Mouse (Mus musculus) adrenal gland, adult 2 months (tissue): ENCODE results near the gene Mef2d. TPM values are rescaled to one million over a fixed set of nuclear protein-coding genes. Genes with fewer than 3 reads are reported as not detected.

ENCODE experiments used
- DNase-seq: peaks from one replicate; pipeline ENCODE4 v3.0.0; 2021
- long read RNA-seq: library from polyadenylated mRNA; stranded (forward); transcript quantifications from one replicate; pipeline ENCODE4 v2.0.0, GENCODE M21; 2021
- polyA plus RNA-seq: library from polyadenylated mRNA; depleted of rRNA; stranded (reverse); fragments of >200 nt; gene quantifications from 2 replicates; pipeline ENCODE4 v1.2.3, GENCODE M21; 2012; rRNA removed
- total RNA-seq, 2 experiments: library from RNA; stranded (reverse); gene quantifications; 2 replicates each; pipeline ENCODE4 v1.2.3; 2021

The Mef2d gene
- total RNA-seq (100 to 1,000 TPM in 1 of 2 experiments, 10 to 100 TPM in 1; 78.4 to 114 TPM), polyA plus RNA-seq (173 and 185 TPM in 2 replicates)
- long read RNA-seq, full-length matches to known transcripts: 16 of 47 reads
- long read RNA-seq, partial matches to known transcripts: 7 of 47 reads
- long read RNA-seq, other reads (novel, unspliced or antisense): 24 of 47 reads

DNA sequence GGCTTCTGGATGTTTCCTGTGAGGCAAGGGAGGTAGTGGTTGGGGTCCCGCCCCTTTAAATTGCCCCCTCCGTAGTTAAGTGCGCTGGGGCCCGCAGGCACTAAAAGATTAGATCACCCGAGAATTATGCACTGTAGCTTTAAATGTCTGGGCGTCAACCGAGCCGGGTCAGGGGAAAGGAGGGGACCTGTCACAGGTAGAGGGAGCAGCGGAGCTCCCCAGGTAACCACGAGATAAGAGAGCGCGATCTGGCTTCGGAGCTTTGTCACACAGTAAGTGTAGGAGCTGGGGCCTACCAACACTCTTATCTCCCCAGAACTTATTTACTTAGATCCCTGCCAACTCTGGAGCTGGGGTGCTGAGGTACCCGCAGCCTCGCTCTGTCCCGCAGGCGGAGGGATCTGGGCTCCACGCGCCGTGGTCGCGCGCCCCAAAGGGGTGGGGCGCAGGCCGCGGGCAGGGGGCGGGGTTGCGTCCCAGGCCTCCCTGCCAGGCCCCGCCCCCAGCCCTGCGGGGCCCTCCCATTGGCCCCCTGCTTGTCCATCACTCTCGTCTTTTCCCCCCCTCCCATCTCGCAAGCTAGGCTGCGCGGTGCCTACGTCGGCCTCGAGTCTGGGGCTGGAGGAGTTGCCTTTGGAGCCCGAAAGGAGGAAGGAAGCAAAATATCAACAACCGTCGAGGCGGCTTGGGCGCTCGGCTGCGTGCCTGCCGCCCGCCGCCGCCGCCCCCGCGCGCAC lies at the start of gene Mef2d:
Mef2d (plus strand) TSS at position 586 of the 737 bp plus-strand sequence.
- DNase-seq: peak; percentile 98

DNA sequence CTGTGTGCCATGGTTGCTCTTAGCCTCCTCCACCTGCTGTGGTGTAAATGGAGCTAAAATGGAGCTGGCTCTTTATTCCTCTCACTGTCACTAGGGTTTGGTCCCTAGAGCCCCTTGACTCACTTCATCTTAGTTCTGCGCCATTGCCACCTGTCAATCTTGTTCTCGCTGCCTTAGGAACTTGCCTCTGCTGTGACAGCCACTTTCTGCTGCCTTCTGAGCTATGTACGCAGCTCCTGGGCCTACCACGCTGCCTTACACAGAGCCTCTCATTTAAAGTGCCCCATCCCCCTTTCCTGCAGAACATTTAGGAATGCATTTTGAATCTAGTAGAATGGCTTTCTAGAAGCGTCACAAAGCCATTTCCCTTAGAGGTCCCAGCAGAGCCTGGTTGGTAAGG lies 48.0 kb upstream of the Mef2d start:
- DNase-seq: no peak

DNA sequence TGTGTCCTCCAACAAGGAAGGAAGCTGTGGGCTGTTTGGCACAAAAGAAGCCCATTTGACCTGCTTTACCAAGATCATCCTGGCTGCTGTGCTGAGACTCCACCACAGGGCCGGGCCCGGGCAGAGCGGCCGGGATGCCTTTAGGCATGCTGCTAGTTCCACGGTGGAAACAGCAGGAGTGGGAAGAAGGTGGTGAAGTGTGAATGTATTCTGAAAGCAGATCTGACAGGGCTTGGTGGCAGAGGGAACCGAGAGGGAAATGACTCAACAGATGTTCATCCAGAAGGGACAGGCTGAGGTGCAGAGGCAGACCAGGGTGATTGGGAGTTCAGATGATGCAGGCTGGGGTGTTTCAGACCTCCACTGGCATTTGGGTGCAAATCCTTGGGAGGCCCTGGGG lies 44.5 kb upstream of the Mef2d start:
- DNase-seq: no peak

DNA sequence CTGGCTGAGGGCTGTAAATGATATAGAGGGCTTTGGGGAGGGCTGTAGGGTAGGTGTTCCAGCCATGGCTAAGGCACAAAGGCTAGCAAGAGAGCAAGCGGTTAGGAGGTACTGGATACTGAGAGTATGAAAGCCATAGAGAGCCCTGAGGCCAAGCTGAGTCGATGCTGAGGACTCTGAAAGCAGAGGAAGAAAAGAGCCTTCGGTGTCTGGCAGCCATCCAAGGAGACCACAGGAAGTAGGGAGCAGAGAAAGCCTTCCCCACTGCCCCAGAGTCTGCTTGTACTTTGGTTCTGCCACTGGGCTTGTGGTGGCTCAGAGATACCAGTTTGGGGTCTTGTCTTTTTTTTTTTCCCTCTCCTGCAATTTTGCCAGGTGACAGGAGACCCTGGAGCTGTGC lies 41.9 kb upstream of the Mef2d start:
- no peak for DNase-seq

DNA sequence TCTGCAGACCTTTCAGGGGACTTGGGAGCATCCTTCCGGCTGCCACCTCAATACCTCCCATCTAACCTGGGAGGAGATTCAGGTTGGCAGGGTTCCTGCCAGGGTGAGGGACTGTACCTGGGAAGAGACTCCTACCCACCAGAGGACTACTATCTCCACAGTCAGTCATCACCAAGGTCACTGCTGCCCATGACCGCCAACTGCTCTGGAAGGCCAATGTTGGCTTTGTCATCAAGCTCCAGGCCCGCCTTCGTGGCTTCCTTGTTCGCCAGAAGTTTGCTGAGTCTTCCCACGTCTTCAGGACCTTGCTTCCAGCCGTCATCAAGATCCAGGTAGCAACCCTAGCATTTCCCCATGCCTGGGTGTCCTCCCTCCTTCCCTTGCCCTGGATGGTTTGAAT lies 40.4 kb upstream of the Mef2d start:
- peak; percentile 41 for DNase-seq

DNA sequence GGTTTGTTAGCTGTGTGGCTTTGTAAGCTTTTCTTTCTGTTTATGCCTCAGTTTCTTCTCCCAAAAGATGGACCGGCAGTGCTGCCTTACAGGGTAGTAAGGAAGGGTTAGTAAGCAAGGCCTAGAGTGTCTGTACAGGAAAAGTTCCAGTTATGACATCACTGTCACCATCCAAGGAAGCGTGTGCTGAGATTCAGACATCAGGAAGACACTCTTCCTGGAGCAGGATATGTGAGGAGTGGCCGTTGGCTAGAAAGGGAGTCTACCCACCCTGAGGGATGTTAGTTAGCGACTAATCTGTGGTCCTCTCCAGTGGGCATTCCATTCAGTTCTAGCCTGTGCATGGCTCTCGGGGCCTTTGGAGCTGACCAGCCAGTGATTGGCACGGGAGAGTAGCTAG lies 40.0 kb upstream of the Mef2d start:
- peak; percentile 12 for DNase-seq

DNA sequence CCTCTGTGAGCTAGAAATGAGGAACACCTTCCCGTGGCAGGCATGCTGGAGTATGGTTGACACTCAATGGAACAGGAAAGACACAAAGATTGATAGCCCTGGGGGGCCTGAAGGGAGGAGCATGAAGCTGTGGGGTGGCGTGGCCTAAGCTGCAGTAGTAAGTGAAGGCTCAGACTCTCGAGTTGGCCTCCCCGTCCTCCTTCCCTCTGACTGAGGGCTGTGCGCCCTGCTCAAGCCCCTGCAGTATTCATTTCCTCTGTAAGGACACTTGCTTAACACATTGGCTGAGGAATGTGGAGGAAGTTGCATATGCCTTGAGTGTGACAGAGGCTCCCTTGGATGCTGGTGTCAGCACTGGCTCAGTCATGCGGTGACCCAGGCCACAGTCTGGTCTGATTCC lies 39.6 kb upstream of the Mef2d start:
- peak; percentile 19 for DNase-seq

DNA sequence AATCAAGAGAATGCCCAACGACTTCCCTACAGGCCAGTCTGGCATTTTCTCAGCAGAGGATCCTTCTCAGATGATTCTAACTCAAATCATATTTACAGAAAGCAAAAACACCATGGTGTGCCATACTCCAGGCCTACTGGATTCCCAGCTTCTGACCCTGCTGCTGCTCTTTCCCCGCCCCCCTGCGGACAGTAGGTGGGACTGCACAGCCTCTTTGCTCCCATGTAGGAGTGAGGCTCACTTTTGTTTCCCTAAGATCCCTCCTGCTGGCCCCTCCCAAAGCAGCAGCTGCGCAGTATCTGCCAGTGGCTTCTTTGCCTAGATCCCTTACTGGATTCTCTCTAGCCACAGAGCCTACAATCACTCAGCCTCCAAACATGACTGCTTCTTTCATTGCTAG lies 36.0 kb upstream of the Mef2d start:
- DNase-seq: no peak

DNA sequence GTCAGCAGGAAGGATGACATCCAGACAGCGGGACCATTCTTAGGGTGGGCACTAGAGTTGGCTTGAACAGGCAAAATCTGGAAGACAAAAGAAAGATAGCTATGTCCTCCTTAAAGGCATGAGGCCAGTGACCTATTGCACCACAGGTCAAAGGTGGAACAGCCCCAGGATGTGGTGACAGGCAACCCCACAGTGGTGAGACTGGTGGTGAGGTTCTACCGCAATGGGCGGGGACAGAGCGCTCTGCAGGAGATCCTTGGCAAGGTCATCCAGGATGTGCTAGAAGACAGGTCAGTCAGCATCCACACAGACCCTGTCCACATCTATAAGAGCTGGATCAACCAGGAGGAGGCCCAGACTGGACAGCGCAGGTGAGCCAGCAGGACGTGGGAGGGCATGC lies 33.0 kb upstream of the Mef2d start:
- DNase-seq: no peak

DNA sequence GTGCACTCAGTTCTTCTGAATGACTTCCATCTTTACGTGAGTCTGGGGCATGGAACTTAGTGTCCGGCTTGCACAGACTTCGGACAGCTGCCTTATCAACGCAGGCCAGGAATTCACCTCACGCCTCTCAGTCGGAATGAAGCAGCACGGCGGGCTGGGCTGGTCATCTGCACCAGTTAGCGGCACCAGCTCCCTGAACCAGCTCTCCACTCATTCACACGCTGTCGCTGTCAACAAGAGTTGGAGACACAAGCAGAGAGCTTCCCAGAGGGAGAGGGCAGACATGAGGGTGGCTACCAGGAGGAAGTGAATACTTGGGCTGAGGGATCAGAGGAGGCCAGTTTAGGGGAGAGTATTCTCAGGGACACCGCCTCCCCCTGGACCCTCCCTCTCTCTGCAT lies 27.8 kb upstream of the Mef2d start:
- no peak for DNase-seq

DNA sequence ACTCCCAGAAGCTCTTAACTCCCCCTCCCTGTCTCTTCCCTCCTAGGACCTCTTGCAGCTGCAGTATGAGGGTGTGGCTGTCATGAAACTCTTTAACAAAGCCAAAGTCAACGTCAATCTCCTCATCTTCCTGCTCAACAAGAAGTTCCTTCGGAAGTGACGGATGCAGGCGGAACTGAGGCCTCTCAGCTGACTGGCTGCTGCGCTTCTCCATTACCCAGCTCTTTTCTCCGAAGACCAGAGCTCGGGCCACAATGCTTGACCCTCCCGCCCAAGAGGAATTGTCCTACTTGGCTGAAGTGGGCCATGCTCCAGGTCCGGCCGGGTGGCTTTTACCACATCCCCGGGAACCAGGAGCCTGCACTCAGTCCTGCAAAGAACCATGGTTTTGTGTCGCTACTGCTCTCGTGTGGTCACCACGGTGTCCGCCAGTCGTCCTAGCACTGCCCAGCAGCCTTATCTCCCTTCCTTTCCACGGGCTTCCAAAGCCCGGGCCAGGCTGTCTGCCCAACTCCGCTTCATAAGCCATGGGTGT lies 22.0 kb upstream of the Mef2d start:
- no peak for DNase-seq

DNA sequence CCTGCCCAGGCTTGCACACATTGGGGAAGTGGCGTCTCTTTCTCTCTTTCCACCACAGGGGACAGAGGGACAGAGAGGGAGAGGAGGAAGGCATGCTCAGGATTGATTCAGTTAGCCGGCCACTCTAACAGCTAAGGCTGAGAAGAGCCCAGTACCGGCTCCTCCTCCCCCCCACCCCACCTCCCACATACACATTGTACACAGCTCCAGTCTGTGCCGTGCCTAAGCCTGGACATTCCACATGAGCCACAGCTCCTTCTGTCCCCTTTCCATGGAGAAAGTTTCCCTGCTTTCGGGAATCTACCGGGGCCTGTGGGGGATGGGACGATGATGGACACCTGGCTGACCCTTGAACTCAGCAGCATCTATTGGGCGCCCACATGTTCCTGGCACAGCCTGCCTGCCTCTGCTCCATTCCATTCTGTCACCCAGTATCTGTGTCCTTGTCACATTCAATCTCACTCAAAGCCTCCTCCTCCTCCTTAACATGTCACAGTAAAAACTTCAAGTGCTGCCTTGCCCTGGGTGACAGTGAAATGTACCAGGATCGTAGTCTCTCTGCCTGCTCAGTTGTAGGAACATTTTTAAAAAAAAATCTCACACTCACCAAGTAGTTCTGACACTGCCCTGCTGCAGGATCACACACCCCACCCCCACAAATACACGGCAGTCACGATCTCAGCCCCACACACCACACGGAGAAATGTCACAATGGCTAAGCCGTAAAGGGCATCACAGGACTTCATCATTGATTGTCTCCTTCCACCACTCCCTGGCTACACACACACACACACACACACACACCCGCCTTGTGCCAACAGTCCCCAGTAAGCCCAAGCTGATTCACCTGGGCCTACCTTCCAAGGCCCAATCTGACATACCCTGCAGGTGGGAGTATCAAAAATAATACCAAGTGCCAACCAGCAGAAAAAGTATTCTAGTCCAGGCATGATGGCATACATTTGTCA lies 20.7 kb upstream of the Mef2d start:
- no peak for DNase-seq

DNA sequence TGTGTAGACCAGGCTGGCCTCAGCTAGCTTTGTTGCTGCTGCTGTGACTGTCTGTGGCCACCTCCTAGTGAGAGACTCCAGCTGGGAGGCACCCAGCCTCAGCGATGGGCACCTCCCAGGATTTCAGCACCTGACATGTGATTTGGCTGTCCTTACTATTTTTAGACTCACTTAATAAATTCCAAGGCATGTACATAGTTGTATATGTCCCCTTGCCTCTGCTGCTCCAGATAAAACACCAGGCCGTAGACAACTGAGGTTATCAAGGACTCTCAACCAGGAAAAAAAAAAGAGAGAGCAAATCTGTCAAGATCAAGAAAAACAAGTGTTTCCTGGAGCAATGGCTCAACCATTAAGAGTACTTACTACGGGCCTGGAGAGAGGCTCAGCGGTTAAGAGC lies 17.0 kb upstream of the Mef2d start:
- DNase-seq: no peak

DNA sequence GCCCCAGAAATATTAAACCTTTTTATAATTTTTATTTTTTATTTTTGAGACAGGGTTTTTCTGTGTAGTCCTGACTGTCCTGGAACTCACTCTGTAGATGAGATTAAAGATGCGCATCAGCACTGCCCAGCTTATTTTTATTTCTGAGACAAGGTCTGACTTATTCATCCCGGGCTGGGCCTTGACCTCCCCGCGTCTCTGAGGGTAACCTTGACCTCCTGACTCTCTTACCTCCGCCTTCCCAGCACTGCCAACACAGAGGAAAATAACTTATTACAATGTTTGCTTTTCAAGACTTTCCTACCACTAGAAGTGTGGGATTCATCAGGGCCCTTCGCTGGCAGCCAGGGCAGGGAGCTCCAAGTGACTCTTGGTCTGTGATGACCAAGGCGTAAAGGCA lies 16.0 kb upstream of the Mef2d start:
- DNase-seq: peak; percentile 81

DNA sequence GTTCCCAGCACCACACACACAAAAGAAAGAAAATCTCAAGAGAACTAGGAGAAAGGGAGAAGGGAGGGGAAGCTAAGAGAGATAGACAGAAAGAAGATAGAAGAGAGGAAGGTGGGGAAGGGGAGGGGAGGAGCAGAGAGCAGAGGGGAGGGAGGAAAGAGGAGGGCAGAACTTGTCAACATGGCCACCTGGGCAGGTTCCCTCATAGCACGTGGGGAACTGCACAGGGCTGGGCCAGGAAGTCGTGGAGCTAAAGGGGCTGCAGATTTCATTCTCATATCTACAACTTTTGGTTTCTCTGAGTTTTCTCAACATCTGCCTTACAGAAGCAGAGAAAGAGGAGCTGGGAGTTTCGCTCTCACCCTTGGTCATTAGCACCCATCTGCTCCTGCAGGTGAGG lies 14.5 kb upstream of the Mef2d start:
- no peak for DNase-seq

DNA sequence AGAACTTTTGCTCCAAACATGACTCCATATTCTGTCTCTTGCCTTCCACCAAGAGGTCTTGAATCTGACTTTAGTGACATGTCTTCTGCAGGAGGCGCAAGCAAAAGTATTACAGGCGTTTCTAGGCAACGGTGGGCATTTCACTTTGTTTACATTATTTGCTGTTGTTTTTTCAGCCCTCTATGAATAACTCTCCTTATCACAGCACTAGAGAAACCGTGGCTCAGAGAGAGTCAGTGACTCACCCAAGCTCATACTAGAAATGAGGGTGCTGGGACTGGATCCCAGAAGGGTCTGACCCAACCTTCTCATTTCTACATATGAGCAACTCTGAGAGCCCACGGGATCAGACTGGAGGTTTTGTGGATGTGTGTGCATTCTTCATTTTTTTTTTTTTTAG lies 14.1 kb upstream of the Mef2d start:
- DNase-seq: peak; percentile 23

DNA sequence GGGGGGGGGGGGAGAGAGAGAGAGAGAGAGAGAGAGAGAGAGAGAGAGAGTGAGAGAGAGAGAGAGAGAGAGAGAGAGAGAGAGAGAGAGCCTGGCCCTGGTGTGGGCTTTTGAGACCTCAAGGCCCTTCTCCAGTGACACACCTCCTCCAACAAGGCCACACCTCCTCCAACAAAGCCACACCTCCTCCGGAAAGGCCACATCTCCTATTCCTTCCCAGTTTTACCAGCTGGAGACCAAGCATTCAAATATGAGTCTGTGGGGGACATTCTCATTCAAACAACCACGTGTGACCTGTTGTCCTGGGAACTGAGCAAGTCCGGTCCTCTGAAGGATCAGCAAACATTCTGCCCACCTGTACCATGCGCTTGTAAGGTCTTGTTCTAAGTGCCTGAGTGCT lies 13.2 kb upstream of the Mef2d start:
- DNase-seq: peak; percentile 34

DNA sequence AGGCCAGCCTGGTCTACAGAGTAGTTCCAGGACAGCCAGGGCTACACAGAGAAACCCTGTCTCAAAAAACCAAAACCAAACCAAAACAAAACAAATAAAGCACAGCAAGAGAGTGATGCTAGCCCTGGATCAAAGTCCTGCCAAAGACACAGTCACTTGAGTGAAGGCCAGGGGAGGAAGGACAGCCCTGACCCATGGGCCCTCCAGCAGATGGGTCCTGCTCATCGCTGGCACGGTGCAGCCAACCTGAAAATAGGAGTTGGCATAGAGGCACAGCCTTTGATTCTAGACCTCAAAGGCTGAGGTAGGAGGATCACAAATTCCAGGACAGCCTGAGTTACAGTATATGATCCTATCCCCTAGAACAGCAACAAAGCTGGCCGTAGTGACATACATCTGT lies 11.1 kb upstream of the Mef2d start:
- peak; percentile 74 for DNase-seq

DNA sequence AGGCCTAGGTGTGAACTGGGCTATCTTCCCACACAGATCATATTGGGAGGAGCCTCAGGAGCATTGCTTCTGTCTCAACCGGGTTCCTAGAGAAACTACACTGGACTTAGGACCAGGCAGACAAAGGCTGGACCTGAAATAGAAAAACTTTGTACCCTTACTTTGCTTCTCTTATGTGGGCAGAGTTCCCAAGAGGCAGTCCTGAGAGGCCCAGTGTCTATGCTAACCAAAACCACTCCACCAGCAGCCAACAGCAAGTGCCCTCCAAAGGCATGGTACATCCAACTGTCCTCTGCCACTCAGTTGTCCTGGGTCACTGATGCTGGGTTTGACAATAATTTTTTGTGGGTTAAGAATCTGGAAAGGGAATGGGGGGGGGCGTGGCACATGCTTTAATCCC lies 9.7 kb upstream of the Mef2d start:
- DNase-seq: no peak

DNA sequence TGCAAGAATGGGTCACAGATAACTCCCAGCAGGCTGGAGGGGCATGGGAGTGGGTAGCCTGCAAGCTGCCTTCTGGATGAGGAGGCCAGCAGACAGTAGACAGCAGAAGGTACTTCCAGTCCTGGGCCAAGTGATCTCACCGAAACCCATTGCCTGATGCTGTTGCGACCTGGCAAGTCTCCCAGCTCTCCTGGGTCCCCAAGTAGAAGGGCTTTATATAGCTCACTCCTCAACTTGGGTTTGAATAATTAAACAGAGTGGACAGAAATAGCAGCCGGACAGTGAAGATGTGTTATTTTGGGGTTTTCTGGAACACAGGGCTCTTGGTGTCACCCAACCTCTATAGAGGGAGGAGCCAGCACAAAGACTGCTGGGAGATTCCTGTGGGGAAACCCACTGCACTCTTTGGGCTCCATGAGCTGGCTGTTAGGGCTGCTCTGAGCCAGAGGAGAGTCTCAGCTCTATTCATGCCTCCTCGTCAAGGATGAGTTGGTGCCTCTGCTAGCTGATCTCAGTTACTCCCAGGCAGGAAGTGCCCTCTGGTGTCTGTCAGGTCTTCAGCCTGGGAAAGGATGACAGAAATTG lies 8.9 kb upstream of the Mef2d start:
- no peak for DNase-seq

DNA sequence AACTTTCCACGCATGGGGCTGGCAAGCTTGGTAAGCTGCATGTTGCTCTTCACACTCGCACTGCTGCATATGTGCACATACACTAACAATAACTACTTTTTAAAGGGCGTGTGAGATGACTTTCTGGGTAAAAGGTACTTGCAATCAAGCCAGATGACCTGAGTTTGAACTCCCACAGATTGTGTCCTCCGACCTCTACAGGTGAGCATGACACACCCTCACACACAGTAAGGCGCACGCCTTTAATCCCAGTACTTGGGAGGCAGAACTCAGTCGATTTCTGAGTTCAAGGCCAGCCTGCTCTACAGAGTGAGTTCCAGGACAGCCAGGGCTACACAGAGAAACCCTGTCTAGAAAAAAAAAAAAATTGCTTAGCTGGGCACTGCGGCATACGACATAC lies 5.8 kb upstream of the Mef2d start:
- peak; percentile 13 for DNase-seq

DNA sequence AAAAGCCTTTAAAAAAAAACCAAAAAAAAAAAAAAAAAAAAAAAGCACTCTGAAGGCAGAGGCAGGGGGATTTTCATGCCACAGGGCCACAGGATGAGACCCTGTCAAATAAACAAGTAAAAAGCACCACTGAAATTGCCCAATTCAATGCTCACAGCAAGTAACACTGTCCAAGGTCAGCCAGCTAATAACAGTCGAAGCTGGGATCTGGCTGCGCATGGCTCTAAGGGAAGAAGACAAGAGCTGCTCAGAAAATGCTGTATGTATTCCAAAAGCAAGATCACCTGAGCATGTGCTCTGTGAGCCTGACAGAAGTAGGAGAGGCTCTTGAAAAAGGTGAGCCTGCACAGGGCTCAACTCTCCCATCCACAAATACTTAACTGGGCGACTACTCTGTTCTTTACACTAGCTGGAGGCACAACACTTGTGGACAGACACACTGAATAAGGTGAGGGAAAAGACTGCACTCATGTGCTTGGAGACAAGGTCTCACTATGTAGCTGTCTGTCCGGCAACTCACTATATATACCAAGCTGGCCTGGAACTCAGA lies 5.2 kb upstream of the Mef2d start:
- DNase-seq: peak; percentile 71
